Mouse (Mus musculus): ENCODE results near the gene Tmem8b.

The Tmem8b gene

GRCm38 (mm10) chr4:43668782-43669427, at the start of gene Tmem8b, which contains the start of gene Fam221b:
Gene Tmem8b (plus strand): TSS chr4:43668971.
Gene Fam221b (minus strand): TSS chr4:43669145.
- DNase-seq (ENCODE audit: low spot score), result peak; percentile 85

- no peak for DNase-seq (ENCODE audit: low spot score)
Observed at GRCm38 (mm10) chr4:43620146-43620778, 48.5 kb upstream of the Tmem8b start.

GRCm38 (mm10) chr4:43629106-43629817, 39.5 kb upstream of the Tmem8b start:
- peak; percentile 34 for DNase-seq (ENCODE audit: low spot score)

- peak; percentile 80 for DNase-seq (ENCODE audit: low spot score)
Observed at GRCm38 (mm10) chr4:43630030-43630581, 38.7 kb upstream of the Tmem8b start.

GRCm38 (mm10) chr4:43630671-43631045, 38.1 kb upstream of the Tmem8b start:
- DNase-seq (ENCODE audit: low spot score), result no peak

GRCm38 (mm10) chr4:43631046-43631955, 37.5 kb upstream of the Tmem8b start, which contains the start of gene Npr2:
Gene Npr2 (plus strand): TSS chr4:43631935.
- no peak for DNase-seq (ENCODE audit: low spot score)

GRCm38 (mm10) chr4:43631956-43632920, 36.5 kb upstream of the Tmem8b start:
- DNase-seq (ENCODE audit: low spot score), result no peak

GRCm38 (mm10) chr4:43633296-43633695, 35.5 kb upstream of the Tmem8b start:
- no peak for DNase-seq (ENCODE audit: low spot score)

GRCm38 (mm10) chr4:43633736-43634135, 35.0 kb upstream of the Tmem8b start:
- DNase-seq (ENCODE audit: low spot score), result no peak

- DNase-seq (ENCODE audit: low spot score), result no peak
Observed at GRCm38 (mm10) chr4:43634621-43635374, 34.0 kb upstream of the Tmem8b start.

GRCm38 (mm10) chr4:43636751-43637150, 32.0 kb upstream of the Tmem8b start:
- no peak for DNase-seq (ENCODE audit: low spot score)

GRCm38 (mm10) chr4:43640076-43640475, 28.7 kb upstream of the Tmem8b start:
- no peak for DNase-seq (ENCODE audit: low spot score)

- DNase-seq (ENCODE audit: low spot score), result no peak
Observed at GRCm38 (mm10) chr4:43640491-43640890, 28.3 kb upstream of the Tmem8b start.

- DNase-seq (ENCODE audit: low spot score), result no peak
Observed at GRCm38 (mm10) chr4:43649783-43650182, 19.0 kb upstream of the Tmem8b start.

GRCm38 (mm10) chr4:43652726-43653125, 16.0 kb upstream of the Tmem8b start:
- DNase-seq (ENCODE audit: low spot score), result no peak

- DNase-seq (ENCODE audit: low spot score), result peak; percentile 57
Observed at GRCm38 (mm10) chr4:43653161-43654015, 15.4 kb upstream of the Tmem8b start, which contains the start of gene Spag8. Gene Spag8 (minus strand): TSS chr4:43653594.

- DNase-seq (ENCODE audit: low spot score), result peak; percentile 27
Observed at GRCm38 (mm10) chr4:43655656-43656338, 13.0 kb upstream of the Tmem8b start.
